Mouse (Mus musculus): ENCODE data around the gene Sobp. TPM values are rescaled to one million over a fixed set of nuclear protein-coding genes. Genes with fewer than 3 reads are reported as not detected.

Gene Sobp
- polyA plus RNA-seq, 1 experiment from 2014 or later = 4.7 TPM

DNA sequence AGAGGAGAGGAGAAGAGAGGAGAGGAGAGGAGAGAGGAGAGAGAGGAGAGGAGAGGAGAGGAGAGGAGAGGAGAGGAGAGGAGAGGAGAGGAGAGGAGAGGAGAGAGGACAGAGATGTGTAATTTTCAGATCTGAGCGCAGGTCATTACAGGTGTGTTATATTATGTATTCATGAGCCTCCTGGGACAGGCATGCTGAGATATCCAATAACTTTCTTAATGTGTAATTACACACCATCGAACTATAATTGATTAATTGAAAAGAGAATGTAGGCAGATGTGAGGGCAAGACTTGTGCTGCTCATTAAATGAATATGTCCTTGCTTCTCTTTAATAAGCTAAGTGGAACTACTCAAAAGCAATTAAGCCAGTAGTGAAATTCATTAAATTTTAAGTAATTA lies 118.9 kb downstream of the Sobp start:
- H3K4me1 ChIP-seq (replicated peaks) = peaks cover 20% of the 10 kb centered on the region; the same call in 1 of the 2 replicates
- no peaks in the 10 kb centered on the region for H3K36me3 ChIP-seq
- no peak overlapping the region for H3K4me3 ChIP-seq (replicated peaks)
- no peaks in the 10 kb centered on the region for H3K27me3 ChIP-seq
- H3K9me3 ChIP-seq = no peaks in the 10 kb centered on the region
- H3K4me2 ChIP-seq = no peak overlapping the region
- H3K27ac ChIP-seq = no peak overlapping the region
- no peak for ATAC-seq (ENCODE audit: insufficient number of reproducible peaks, insufficient read depth, low FRiP score, low TSS enrichment, low read depth)
- H3K9ac ChIP-seq (replicated peaks) = no peak overlapping the region
- 78% methylated on average over 2 of the region's 2 CpGs for WGBS

DNA sequence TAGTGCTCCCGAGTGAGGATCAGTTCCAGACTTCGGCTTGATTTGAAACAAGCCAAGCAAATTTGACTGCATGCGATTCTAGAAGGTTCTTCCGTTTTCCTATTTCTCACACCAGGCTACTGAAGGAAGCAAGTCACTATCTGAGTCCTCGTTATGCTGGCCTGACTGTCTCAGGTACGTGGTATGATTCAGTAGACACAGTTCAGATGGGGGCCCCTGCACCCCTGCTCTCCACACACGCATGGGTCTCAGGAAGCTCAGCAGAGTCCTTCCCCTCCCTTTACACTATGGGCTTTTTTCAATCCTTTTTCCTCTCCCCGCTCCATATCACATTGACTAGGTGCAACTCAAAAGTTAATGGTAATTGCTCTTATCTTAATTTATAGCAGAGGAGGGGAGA lies 119.6 kb downstream of the Sobp start:
- H3K4me2 ChIP-seq = no peak overlapping the region
- no peaks in the 10 kb centered on the region for H3K9me3 ChIP-seq
- WGBS = 76% methylated on average over 8 of the region's 8 CpGs
- H3K27ac ChIP-seq = no peak overlapping the region
- no peak overlapping the region for H3K4me3 ChIP-seq (replicated peaks)
- H3K36me3 ChIP-seq = no peaks in the 10 kb centered on the region
- H3K4me1 ChIP-seq (replicated peaks) = peaks cover 20% of the 10 kb centered on the region; the same call in 1 of the 2 replicates
- no peak overlapping the region for H3K9ac ChIP-seq (replicated peaks)
- no peaks in the 10 kb centered on the region for H3K27me3 ChIP-seq
- ATAC-seq (ENCODE audit: insufficient number of reproducible peaks, insufficient read depth, low FRiP score, low TSS enrichment, low read depth) = no peak

- WGBS = 66% methylated on average over 10 of the region's 10 CpGs
- no peak for ATAC-seq (ENCODE audit: insufficient number of reproducible peaks, insufficient read depth, low FRiP score, low TSS enrichment, low read depth)
- Histone ChIP-seq H3K36me3 (no peaks in the 10 kb centered on the region), H3K4me1 (replicated peaks) (peaks cover 21% of the 10 kb centered on the region; the same call in 1 of the 2 replicates), H3K27ac (0 out of 2 replicates have a peak overlapping the region, but pooled peaks have one; percentile 7), H3K4me3 (replicated peaks) (no peak overlapping the region), H3K9me3 (no peaks in the 10 kb centered on the region), H3K9ac (replicated peaks) (no peak overlapping the region), H3K27me3 (no peaks in the 10 kb centered on the region), H3K4me2 (no peak overlapping the region)
Measured at GRCm38 (mm10) chr10:43053861-43054560, 120.3 kb downstream of the Sobp start.

- Histone ChIP-seq H3K27me3 (no peaks in the 10 kb centered on the region), H3K9me3 (no peaks in the 10 kb centered on the region), H3K4me2 (no peak overlapping the region), H3K9ac (replicated peaks) (no peak overlapping the region), H3K36me3 (no peaks in the 10 kb centered on the region), H3K27ac (no peak overlapping the region), H3K4me3 (replicated peaks) (no peak overlapping the region), H3K4me1 (replicated peaks) (peaks cover 34% of the 10 kb centered on the region; the same call in 1 of the 2 replicates)
- 50% methylated on average over 5 of the region's 5 CpGs for WGBS
- no peak for ATAC-seq (ENCODE audit: insufficient number of reproducible peaks, insufficient read depth, low FRiP score, low TSS enrichment, low read depth)
Measured at GRCm38 (mm10) chr10:43052462-43052861, 121.9 kb downstream of the Sobp start.

GRCm38 (mm10) chr10:43047804-43048348 lies 126.5 kb downstream of the Sobp start:
- Histone ChIP-seq H3K4me1 (replicated peaks) (peaks cover 32% of the 10 kb centered on the region), H3K27ac (no peak overlapping the region), H3K9ac (replicated peaks) (no peak overlapping the region), H3K4me2 (no peak overlapping the region), H3K4me3 (replicated peaks) (no peak overlapping the region), H3K9me3 (no peaks in the 10 kb centered on the region), H3K36me3 (no peaks in the 10 kb centered on the region), H3K27me3 (no peaks in the 10 kb centered on the region)
- WGBS = 69% methylated on average over 6 of the region's 6 CpGs
- ATAC-seq (ENCODE audit: insufficient number of reproducible peaks, insufficient read depth, low FRiP score, low TSS enrichment, low read depth) = no peak

DNA sequence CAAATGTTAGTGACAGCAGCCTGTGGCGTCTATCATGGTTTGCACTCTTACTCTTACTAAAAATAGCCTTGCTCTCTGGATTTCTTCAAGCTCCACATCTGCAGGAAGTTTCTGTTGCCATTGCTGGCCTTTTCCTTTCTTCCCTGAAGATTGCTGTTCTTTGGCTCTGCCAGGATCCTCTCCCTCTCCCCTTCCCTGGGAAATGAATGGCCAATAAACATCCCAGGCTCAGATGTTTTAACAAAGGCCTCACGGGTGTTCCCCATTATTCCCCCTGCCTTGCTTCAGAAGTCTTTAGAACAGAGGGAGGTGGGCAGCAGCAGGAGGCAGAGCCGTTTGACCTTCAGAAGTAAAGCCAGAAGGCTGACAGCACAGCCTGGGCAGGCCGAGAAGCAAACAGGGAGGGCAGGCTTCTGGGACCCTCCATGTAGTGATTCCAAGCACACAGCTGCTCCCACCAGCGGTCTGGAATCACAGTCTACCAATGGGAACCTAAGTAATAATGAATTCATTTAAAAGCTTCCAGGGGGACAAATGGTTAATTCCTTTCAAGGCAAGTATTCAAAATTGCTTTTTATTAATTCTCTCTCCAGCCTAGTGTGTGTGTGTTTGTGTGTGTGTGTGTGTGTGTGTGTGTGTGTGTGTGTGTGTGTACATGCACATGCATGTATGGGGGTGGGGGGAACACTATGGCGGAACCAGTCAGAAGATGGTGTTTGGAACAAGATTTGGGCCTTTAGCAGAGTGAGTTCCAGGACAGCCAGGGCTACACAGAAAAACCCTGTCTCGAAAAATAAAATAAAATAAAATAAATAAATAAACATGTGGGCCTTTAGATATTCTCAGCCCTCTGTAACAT lies 130.8 kb downstream of the Sobp start:
- WGBS = 28% methylated on average over 7 of the region's 7 CpGs
- Histone ChIP-seq H3K36me3 (peaks cover 9% of the 10 kb centered on the region; the same call in 1 of the 2 replicates), H3K9ac (replicated peaks) (no peak overlapping the region; the same call in 1 of the 2 replicates), H3K27ac (peak overlapping the region; percentile 87), H3K4me2 (no peak overlapping the region), H3K9me3 (0 out of 2 replicates have a peak, but pooled peaks cover 3% of the 10 kb centered on the region), H3K27me3 (no peaks in the 10 kb centered on the region), H3K4me1 (replicated peaks) (peaks cover 33% of the 10 kb centered on the region), H3K4me3 (replicated peaks) (no peak overlapping the region)
- ATAC-seq (ENCODE audit: insufficient number of reproducible peaks, insufficient read depth, low FRiP score, low TSS enrichment, low read depth) = peak; percentile 76; the same call in 1 of the 2 replicates

GRCm38 (mm10) chr10:43042591-43043327 lies 131.6 kb downstream of the Sobp start:
- ATAC-seq (ENCODE audit: insufficient number of reproducible peaks, insufficient read depth, low FRiP score, low TSS enrichment, low read depth) = no peak
- Histone ChIP-seq H3K4me1 (replicated peaks) (peaks cover 28% of the 10 kb centered on the region), H3K27me3 (no peaks in the 10 kb centered on the region), H3K4me3 (replicated peaks) (no peak overlapping the region), H3K4me2 (no peak overlapping the region), H3K27ac (peak overlapping the region; percentile 87), H3K9ac (replicated peaks) (no peak overlapping the region), H3K36me3 (peaks cover 9% of the 10 kb centered on the region; the same call in 1 of the 2 replicates), H3K9me3 (0 out of 2 replicates have a peak, but pooled peaks cover 3% of the 10 kb centered on the region)
- 47% methylated on average over 10 of the region's 10 CpGs for WGBS

DNA sequence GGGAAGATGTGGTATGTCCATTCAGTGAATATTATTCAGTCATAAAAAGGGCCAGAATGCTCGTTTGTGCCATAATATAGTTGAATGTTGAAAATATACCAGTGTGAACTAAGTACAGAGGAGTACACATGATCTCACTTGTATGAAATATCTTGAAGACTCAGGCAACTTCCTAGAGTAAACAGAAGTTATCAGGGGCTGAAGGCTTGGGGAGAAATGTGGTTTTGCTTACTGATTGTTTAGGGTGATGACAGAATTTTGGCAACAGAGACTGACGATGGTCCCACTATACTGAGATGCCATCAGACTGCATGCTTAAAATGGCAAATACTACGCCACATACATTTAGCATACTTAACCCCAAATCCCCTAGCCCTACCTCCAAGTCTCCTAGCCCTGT lies 132.5 kb downstream of the Sobp start:
- H3K9ac ChIP-seq (replicated peaks) = no peak overlapping the region
- H3K9me3 ChIP-seq = 0 out of 2 replicates have a peak, but pooled peaks cover 3% of the 10 kb centered on the region
- no peak for ATAC-seq (ENCODE audit: insufficient number of reproducible peaks, insufficient read depth, low FRiP score, low TSS enrichment, low read depth)
- H3K27ac ChIP-seq = no peak overlapping the region
- no peaks in the 10 kb centered on the region for H3K27me3 ChIP-seq
- 79% methylated on average over 3 of the region's 3 CpGs for WGBS
- H3K4me3 ChIP-seq (replicated peaks) = no peak overlapping the region
- H3K4me1 ChIP-seq (replicated peaks) = peaks cover 34% of the 10 kb centered on the region
- H3K36me3 ChIP-seq = peaks cover 9% of the 10 kb centered on the region; the same call in 1 of the 2 replicates
- no peak overlapping the region for H3K4me2 ChIP-seq

DNA sequence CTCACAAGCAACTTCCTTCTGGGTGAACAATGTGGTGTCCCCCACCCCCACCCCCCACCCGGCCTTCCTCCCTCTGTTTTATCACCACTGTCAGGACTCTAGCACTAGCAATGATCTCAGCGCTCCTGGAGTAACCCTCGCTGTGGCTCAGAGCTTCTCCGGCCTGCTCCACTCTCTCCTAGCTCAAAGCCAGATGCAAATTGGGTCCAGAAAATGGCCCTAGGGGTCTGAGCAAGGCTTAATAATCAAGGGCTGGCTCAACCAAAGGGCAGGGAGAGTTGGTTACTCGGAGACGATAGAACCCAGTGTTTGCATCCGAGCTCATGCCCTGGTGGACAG lies 136.9 kb downstream of the Sobp start:
- 37% methylated on average over 7 of the region's 7 CpGs for WGBS
- H3K27me3 ChIP-seq = no peaks in the 10 kb centered on the region
- H3K4me3 ChIP-seq (replicated peaks) = no peak overlapping the region
- no peak overlapping the region for H3K27ac ChIP-seq
- peaks cover 21% of the 10 kb centered on the region for H3K4me1 ChIP-seq (replicated peaks)
- H3K36me3 ChIP-seq = peaks cover 9% of the 10 kb centered on the region; the same call in 1 of the 2 replicates
- no peak for ATAC-seq (ENCODE audit: insufficient number of reproducible peaks, insufficient read depth, low FRiP score, low TSS enrichment, low read depth)
- no peak overlapping the region for H3K9ac ChIP-seq (replicated peaks)
- 0 out of 2 replicates have a peak, but pooled peaks cover 3% of the 10 kb centered on the region for H3K9me3 ChIP-seq
- no peak overlapping the region for H3K4me2 ChIP-seq

DNA sequence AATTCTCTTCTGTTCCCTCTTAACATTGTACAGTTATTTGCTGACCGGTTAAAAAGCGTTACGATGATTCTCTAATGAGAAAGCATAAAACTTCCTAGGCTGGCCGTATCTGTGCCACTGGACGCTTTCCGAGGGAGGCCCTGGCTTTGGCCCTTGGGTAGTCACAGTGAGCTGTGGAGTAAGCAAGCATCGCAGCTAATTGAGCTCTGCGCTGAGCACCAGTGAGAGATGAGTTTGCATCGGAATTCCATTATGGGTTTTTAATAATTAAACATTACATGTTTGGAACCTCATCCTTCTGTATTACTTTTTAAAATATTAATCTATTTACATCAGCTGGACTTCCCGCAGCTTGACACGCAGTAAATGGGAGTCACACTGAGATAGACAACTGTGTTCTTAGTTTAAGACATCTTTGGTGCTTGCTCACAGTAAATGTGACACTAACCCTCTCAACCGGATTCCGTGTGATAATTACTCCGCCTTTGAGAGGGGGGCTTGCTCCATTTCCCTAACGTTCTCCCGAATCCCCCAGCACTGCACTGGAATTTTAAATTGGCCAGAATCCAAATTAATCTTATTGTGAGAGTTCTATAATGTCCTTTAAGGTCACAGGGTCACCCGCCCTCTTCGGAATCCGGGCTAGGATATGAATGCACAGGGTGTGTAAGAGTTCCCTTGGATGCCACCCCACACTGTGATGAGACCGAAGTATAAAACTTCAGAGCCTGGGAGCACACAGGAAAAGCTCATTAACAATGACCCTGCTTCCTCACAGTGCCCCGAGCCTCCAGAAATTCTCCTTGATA lies 137.5 kb downstream of the Sobp start:
- H3K27ac ChIP-seq = no peak overlapping the region

More for the DNA sequence above, 137.5 kb downstream of the Sobp start:
- Histone ChIP-seq H3K4me1 (replicated peaks) (peaks cover 20% of the 10 kb centered on the region), H3K9ac (replicated peaks) (no peak overlapping the region), H3K27me3 (no peaks in the 10 kb centered on the region), H3K36me3 (peaks cover 9% of the 10 kb centered on the region; the same call in 1 of the 2 replicates), H3K4me3 (replicated peaks) (no peak overlapping the region), H3K4me2 (no peak overlapping the region), H3K9me3 (0 out of 2 replicates have a peak, but pooled peaks cover 3% of the 10 kb centered on the region)
- ATAC-seq (ENCODE audit: insufficient number of reproducible peaks, insufficient read depth, low FRiP score, low TSS enrichment, low read depth) = peak; percentile 42; the same call in 1 of the 2 replicates
- WGBS = 63% methylated on average over 21 of the region's 21 CpGs

Data from limb, embryonic 12.5 days (tissue).